Mouse (Mus musculus) embryonic facial prominence, embryonic 13.5 days (tissue): Measurements from ENCODE around the gene Zfp991. TPM values are rescaled to one million over a fixed set of nuclear protein-coding genes. Genes with fewer than 3 reads are reported as not detected.
"Not testable (repeated sequence)": the region's sequence is repeated elsewhere in the genome, so short reads cannot be mapped to it uniquely, and the experiment has no call there.

Source experiments
- ATAC-seq: fragments of 200-750 bp; cut with Nextera tagmentation; 2 replicates; pipeline ENCODE4 v1.8.0; 2017; ENCODE audit warnings: low read depth; ENCODE audit not compliant: insufficient number of reproducible peaks, insufficient read depth, low FRiP score, low TSS enrichment
- H3K27ac ChIP-seq: fragments of 300-500 bp; sonication (generic); 2 replicates; pipeline ENCODE4 v1.5.1; 2015; ENCODE audit warnings: moderate library complexity, mild to moderate bottlenecking, inconsistent platforms
- H3K27me3 ChIP-seq: fragments of 300-500 bp; sonication (generic); 2 replicates; pipeline ENCODE4 v1.6.1; 2015; ENCODE audit warnings: mild to moderate bottlenecking, inconsistent platforms
- H3K36me3 ChIP-seq: fragments of 300-500 bp; sonication (generic); 2 replicates; pipeline ENCODE4 v1.6.1; 2015; ENCODE audit warnings: mild to moderate bottlenecking, inconsistent platforms
- H3K4me1 ChIP-seq: fragments of 300-500 bp; sonication (generic); 2 replicates; pipeline ENCODE4 v1.6.1; 2015; ENCODE audit warnings: inconsistent platforms
- H3K4me2 ChIP-seq: fragments of 300-500 bp; sonication (generic); 2 replicates; pipeline ENCODE4 v1.6.1; 2015; ENCODE audit warnings: moderate library complexity, mild to moderate bottlenecking, inconsistent platforms
- H3K4me3 ChIP-seq: fragments of 300-500 bp; sonication (generic); 2 replicates; pipeline ENCODE4 v1.5.1; 2015; ENCODE audit warnings: mild to moderate bottlenecking, inconsistent platforms
- H3K9ac ChIP-seq: fragments of 300-500 bp; sonication (generic); 2 replicates; pipeline ENCODE4 v1.6.1; 2015; ENCODE audit warnings: mild to moderate bottlenecking, inconsistent platforms
- H3K9me3 ChIP-seq: fragments of 300-500 bp; sonication (generic); 2 replicates; pipeline ENCODE4 v1.6.1; 2016; ENCODE audit warnings: inconsistent platforms
- WGBS: fragments of 180-500 bp; shearing (Covaris S2); methylation state at CpG from one replicate; pipeline ENCODE4 v1.1.7; 2015; ENCODE audit warnings: mixed read lengths; 5-methylcytosine and 5-hydroxymethylcytosine counted together
- polyA plus RNA-seq: library from polyadenylated mRNA; unstranded; fragments of >200 nt; fragmentation: Nextera tagmentation; extraction: Ambion mirVana; gene quantifications from 2 replicates; pipeline ENCODE4 v1.2.1, GENCODE M21; 2015

Zfp991 gene
- polyA plus RNA-seq, 1 experiment from 2014 or later, result 7.3 TPM

DNA sequence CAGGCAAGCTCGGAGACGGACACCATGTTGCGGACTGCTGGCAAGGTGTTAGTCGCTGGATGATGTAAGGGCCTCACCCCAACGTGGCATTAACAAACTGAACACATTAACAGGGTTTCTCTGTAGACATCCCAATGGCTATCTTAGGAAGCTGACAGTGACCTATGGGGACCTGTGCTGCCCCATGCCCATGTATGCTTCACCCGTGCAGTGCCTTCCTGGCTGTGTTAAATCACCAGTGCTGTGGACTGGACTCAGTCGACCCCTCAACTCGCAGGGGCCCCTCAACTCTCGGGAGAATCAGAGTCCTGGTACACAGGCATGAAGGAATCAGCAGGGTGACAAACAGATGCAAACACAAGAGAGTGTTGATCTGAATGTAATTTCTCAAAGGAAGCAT is 63.3 kb downstream of the Zfp991 start:
- not testable (repeated sequence) for ATAC-seq, H3K4me3 ChIP-seq, H3K27ac ChIP-seq, H3K27me3 ChIP-seq, H3K4me2 ChIP-seq, H3K4me1 ChIP-seq, H3K36me3 ChIP-seq, H3K9ac ChIP-seq
- 79% methylated on average over 6 of the region's 9 CpGs for WGBS
- peaks cover 13% of the 10 kb centered on the region for H3K9me3 ChIP-seq

DNA sequence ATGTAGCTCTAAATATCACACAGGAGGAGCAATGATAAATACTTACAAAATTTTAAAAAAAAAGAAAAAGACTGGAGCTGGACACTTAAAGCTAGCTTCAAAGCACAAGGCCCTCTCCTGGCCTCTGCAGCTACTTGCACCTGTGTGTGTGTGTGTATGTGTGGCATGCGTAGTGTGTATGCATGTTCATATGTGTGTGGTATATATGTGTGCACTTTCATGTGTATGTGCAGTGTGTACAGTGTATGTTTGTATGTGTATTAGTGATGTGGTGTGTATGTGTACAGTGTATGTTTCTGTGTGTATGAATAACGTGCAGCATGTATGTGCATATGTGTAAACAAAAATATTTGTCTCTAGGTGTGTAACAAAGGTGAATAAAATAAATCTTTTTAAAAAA is 65.4 kb downstream of the Zfp991 start:
- H3K27me3 ChIP-seq, H3K4me1 ChIP-seq, H3K4me3 ChIP-seq, H3K9ac ChIP-seq, H3K27ac ChIP-seq, H3K4me2 ChIP-seq, H3K36me3 ChIP-seq: not testable (repeated sequence)
- peaks cover 13% of the 10 kb centered on the region for H3K9me3 ChIP-seq
- peak; percentile 48; the same call in 1 of the 2 replicates for ATAC-seq
- 78% methylated on average over 2 of the region's 2 CpGs for WGBS

DNA sequence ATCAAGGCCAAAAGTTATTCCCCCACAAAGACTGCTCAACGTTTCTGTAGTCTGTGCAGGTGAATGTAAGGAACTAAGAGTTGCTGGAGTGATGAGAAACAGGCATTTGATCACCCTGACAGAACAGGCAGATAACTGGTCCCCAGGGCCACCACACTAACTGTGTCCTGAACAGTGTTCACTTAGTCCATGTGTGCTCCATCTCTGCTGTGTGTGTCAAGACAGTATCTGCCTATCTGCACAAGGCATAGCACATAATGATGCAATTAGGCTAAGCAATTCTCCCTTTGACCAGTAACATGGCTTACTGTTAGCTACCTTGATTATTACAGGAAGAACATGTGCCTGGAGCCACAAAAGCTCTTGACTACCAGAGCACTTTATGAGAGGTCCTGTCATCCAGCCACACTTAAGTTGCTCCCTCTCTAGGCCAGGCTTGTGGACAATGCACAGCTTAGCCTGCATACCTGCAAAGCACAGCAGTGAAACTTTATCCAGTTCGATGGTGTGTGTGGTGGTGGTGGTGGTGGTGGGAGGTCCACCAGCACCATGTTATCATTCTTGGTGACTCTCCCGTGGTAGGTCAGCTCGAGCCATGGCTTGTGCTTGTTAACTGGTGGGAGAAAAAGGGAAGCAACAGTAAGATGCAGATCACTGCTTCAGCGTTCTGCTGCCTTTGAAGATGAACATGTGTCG is 67.4 kb downstream of the Zfp991 start:
- H3K4me2 ChIP-seq, H3K36me3 ChIP-seq, H3K9ac ChIP-seq, H3K4me3 ChIP-seq, H3K27me3 ChIP-seq, H3K27ac ChIP-seq, H3K4me1 ChIP-seq: not testable (repeated sequence)
- H3K9me3 ChIP-seq, result peaks cover 13% of the 10 kb centered on the region
- 67% methylated on average over 6 of the region's 6 CpGs for WGBS
- ATAC-seq, result peak; percentile 62; the same call in 1 of the 2 replicates

DNA sequence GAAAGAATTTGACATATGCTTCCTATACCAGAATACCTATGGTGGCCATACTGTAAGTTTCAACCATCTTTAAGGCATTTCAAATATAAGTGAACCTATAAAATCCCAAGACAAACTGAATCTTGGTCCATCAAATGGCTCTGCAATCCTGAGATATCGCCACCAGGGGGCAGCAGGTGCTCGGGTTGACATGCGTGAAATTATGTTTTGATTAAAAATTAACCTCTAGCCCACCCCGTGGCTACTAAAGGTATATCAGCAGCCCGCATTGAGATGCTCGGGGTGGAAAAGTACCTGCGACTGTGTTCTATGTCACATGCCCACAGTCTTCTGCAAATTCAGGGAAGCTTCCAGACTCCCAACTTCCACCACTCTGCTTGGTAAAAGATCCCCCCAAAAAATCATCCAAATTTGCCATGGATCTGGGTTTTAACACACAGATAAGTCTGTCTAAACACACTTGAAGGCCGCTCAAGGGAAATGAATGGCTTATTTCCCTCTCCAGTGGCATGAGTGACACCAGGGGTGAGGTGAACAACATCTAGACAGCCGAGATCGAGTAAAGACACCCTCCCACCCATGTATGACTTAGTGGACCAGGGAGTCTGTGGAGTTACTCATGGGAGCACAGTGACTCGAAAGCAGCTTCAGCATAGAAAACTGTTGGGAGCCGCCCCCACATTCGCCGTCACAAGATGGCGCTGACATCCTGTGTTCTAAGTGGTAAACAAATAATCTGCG is 70.3 kb downstream of the Zfp991 start:
- 82% methylated on average over 14 of the region's 16 CpGs for WGBS
- not testable (repeated sequence) for ATAC-seq

DNA sequence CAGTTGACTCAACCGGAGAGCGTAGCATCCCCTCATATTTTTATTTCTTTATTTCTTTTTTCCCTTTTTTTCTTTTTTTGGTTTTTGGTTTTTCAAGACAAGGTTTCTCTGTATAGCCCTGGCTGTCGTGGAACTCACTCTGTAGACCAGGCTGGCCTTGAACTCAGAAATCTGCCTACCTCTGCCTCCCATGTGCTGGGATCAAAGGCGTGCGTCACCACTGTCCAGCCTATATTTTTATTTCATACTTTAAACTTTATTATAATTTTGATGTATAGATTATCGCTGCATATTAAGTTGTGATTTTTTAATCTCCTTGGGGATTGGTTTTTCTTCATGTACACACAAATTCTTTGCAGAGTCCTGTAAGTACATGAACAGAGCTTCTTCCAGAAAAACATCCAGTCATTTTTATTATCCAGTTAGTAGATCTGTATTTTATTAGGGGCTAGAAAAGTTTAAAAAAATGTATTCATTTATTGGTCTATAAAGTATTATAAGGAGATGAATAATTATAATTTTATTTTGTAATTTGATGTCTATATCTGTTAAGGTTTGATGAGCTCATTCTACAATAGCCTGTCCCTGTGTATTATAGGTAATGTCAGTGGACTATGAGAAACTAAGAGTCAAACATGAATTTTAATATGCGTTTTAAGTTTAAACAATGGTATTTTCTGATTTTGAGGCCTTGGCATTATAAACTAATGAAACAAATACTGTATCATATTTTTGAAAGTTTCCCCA is 80.5 kb downstream of the Zfp991 start:
- H3K9me3 ChIP-seq, H3K4me2 ChIP-seq, ATAC-seq, H3K36me3 ChIP-seq, H3K27me3 ChIP-seq, H3K27ac ChIP-seq, H3K4me1 ChIP-seq, H3K4me3 ChIP-seq, H3K9ac ChIP-seq: not testable (repeated sequence)
- 86% methylated on average over 3 of the region's 7 CpGs for WGBS

More for the DNA sequence above, 70.3 kb downstream of the Zfp991 start:
- not testable (repeated sequence) for H3K27ac ChIP-seq, H3K4me2 ChIP-seq, H3K27me3 ChIP-seq, H3K36me3 ChIP-seq, H3K4me1 ChIP-seq, H3K9me3 ChIP-seq, H3K4me3 ChIP-seq, H3K9ac ChIP-seq

DNA sequence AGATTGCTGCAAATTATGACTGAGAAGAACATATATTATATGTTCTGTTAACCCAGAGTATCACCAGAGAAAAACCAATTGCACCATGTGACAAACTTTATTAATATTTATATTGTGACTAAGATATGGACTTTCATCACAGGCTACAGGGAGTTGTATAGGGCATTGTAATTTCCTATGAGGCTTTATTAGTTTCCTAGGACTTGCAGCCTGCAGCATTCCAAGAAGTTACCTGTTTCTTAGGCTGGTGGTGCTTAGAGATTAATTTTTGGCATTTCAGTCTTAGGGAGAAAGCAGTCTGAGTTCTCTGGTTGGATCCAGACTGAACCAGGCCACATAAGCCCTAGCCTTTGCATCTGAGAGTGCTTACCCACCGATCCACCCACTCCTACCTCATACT is 82.4 kb downstream of the Zfp991 start:
- not testable (repeated sequence) for H3K27me3 ChIP-seq, ATAC-seq, H3K9ac ChIP-seq, H3K4me1 ChIP-seq, H3K4me2 ChIP-seq, H3K4me3 ChIP-seq, H3K36me3 ChIP-seq, H3K9me3 ChIP-seq, H3K27ac ChIP-seq
- no CpG with 5 or more reads among the region's 1 CpGs for WGBS

DNA sequence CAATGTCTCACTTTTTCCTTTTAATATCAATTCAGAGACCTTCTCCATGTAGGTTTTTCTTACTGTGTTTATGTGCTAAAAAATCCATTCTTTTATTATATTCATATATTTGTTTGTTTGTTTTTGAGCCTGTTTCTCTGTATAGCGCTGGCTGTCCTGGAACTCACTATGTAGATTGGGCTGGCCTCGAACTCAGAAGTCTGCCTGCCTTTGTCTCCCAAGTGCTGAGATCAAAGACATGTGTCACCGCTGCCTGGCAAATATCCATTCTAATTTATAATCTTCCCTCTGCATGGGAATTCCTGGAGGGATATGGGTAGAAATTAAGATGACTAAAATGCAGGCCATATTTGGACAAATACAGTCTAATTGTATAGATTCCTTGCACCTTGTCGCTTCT is 85.8 kb downstream of the Zfp991 start:
- ATAC-seq, result 0 out of 2 replicates have a peak, but pooled peaks have one; percentile 10
- not testable (repeated sequence) for H3K4me3 ChIP-seq, H3K4me1 ChIP-seq, H3K9ac ChIP-seq, H3K27ac ChIP-seq, H3K4me2 ChIP-seq, H3K36me3 ChIP-seq, H3K27me3 ChIP-seq
- peaks cover 15% of the 10 kb centered on the region for H3K9me3 ChIP-seq
- 67% methylated on average over 3 of the region's 4 CpGs for WGBS

DNA sequence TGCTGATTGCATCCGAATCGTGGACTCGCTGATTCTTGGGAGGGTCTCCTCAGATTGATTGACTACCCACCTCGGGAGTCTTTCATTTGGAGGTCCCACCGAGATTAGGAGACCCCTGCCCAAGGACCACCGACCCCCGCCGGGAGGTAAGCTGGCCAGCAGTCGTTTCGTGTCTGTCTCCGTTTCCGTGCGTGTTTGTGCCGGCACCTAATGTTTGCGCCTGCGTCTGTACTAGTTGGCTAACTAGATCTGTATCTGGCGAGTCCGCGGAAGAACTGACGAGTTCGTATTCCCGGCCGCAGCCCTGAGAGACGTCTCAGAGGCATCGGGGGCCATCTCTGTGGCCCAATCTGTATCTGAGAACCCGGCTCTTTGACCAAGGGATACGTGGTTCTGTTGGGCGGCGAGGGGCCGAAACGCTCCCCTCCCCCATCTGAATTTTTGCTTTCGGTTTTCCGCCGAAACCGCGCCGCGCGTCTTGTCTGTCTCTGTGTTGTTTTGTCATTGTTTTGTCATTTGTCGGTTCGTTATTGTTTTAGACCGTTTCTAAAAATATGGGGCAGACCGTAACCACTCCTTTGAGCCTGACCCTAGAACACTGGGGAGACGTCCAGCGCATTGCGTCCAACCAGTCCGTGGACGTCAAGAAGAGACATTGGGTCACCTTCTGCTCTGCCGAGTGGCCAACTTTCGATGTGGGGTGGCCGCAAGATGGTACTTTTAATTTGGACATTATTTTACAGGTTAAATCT is 87.7 kb downstream of the Zfp991 start:
- H3K4me1 ChIP-seq, H3K27me3 ChIP-seq, H3K36me3 ChIP-seq, H3K9ac ChIP-seq, H3K27ac ChIP-seq, ATAC-seq: not testable (repeated sequence)
- peak overlapping the region; percentile 46 for H3K4me2 ChIP-seq
- peak overlapping the region; percentile 25 for H3K4me3 ChIP-seq
- H3K9me3 ChIP-seq, result peaks cover 19% of the 10 kb centered on the region
- 70% methylated on average over 51 of the region's 51 CpGs for WGBS

DNA sequence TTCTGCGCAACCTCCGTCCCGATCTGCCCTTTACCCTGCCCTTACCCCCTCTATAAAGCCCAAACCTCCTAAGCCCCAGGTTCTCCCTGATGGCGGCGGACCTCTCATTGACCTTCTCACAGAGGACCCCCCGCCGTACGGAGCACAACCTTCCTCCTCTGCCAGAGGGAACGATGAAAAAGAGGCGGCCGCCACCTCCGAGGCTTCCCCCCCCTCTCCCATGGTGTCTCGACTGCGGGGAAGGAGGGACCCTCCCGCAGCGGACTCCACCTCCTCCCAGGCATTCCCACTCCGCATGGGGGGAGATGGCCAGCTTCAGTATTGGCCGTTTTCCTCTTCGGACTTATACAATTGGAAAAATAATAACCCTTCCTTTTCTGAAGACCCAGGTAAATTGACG is 88.4 kb downstream of the Zfp991 start:
- H3K4me1 ChIP-seq, ATAC-seq, H3K36me3 ChIP-seq, H3K4me3 ChIP-seq, H3K27ac ChIP-seq, H3K4me2 ChIP-seq, H3K9ac ChIP-seq, H3K27me3 ChIP-seq: not testable (repeated sequence)
- H3K9me3 ChIP-seq, result peaks cover 25% of the 10 kb centered on the region
- 78% methylated on average over 15 of the region's 20 CpGs for WGBS

DNA sequence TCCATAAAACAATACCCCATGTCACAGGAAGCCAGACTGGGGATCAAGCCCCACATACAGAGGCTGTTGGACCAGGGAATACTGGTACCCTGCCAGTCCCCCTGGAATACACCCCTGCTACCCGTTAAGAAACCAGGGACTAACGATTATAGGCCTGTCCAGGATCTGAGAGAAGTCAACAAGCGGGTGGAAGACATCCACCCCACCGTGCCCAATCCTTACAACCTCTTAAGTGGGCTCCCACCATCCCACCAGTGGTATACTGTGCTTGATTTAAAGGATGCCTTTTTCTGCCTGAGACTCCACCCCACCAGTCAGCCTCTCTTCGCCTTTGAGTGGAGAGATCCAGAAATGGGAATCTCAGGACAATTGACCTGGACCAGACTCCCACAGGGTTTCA is 90.2 kb downstream of the Zfp991 start:
- peaks cover 33% of the 10 kb centered on the region for H3K9me3 ChIP-seq
- not testable (repeated sequence) for H3K4me3 ChIP-seq, H3K27me3 ChIP-seq, H3K4me2 ChIP-seq, H3K27ac ChIP-seq, H3K36me3 ChIP-seq, H3K9ac ChIP-seq, ATAC-seq, H3K4me1 ChIP-seq
- 88% methylated on average over 5 of the region's 5 CpGs for WGBS

DNA sequence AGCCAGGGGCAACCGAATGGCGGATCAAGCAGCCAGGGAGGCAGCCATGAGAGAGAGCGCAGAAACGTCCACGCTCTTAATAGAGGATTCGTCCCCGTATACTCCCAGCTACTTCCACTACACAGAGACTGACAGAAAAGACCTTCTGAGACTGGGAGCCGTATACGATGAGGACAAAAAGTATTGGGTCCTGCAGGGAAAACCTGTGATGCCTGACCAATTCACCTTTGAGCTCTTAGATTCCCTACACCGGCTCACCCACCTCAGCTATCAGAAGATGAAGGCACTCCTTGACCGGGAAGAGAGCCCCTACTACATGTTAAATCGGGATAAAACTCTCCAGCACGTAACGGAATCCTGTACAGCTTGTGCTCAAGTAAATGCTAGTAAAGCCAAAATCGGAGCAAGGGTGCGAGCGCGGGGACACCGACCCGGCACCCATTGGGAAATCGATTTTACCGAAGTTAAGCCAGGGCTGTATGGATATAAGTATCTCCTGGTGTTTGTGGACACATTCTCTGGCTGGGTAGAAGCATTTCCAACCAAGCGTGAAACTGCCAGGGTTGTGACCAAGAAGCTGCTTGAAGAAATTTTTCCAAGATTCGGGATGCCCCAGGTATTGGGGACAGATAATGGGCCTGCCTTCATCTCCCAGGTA is 92.1 kb downstream of the Zfp991 start:
- H3K4me3 ChIP-seq, H3K4me2 ChIP-seq, H3K4me1 ChIP-seq, H3K9ac ChIP-seq, H3K27ac ChIP-seq, ATAC-seq, H3K36me3 ChIP-seq, H3K27me3 ChIP-seq: not testable (repeated sequence)
- 94% methylated on average over 24 of the region's 24 CpGs for WGBS
- H3K9me3 ChIP-seq, result peaks cover 33% of the 10 kb centered on the region
